Mouse (Mus musculus) right cerebral cortex, postnatal 4 days (tissue): ENCODE data around the gene 4930402F06Rik.

Experiments
- DNase-seq: peaks from one replicate; pipeline ENCODE4 v3.0.0-alpha.2; 2022

4930402F06Rik gene

GRCm38 (mm10) chr2:35337419-35337818, 59.6 kb downstream of the 4930402F06Rik start:
- no peak for DNase-seq

DNA sequence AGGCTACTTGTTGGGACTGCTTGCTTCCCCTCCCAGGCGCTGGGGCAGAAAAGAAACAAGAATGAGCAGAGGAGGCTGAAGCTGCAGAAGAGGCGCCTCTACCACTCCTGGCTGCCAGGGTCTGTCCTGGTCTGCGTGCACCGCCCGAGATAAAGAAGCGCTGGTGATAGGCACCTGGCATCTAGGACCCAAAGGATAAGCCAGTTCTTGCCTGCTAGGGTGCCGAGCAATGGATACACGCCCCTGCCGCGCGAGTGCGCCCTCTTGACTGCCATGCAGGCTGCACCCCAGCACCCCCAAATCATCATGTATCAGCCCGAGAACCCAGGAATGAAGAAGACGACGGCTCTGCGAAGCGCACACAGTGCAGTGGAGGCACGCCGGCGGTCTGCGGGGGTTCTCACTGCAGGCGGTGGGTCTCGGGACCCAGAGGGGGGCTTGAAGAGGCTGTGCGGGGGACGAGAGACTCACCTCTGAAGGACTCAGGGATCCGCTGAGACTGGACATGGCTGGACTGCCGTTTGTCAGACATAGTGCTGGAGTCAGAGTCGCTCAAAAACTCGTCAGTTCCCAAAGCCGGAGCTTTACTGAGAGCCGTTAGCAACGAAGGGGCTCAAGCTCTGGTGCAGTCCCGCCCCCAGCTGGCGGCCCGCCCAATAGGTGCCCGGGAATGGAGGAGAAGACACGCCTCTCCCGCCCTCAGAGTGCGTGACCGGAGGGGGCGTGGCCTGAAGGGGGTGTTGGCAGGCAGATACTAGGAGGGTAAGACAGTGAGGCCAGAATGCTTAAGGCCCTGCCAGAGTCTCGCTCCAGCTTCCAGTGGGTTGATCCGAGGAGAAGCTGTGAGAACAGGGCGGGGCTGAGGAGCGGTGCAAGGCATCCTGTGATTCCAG, 60.3 kb downstream of the 4930402F06Rik start, which contains the start of gene Stom:
TSS of gene Stom (minus strand) at position 589 of the 893 bp plus-strand sequence.
- DNase-seq, result peak; percentile 99

- DNase-seq, result no peak
Measured at GRCm38 (mm10) chr2:35335620-35336019, 61.4 kb downstream of the 4930402F06Rik start.

- DNase-seq, result no peak
Measured at GRCm38 (mm10) chr2:35333670-35334069, 63.3 kb downstream of the 4930402F06Rik start.

DNA sequence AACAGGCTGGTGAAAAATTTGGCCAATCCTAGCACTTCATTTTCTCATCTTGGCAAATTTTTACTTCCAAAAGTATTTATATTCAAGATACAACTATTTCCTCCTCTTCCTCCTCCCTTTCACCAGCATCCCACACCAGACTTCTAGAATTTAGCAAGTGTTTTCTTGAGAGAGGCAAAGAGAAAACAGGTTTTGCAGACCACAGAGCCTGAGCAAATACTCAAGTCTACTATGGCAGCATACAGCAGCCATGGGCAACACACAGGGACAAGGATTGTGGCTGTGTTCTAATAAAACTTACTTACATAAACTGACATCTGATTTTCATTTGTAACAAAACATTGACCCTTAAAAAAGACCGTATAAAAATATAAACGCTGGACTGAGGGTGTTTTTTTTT, 65.8 kb downstream of the 4930402F06Rik start:
- DNase-seq, result no peak

DNA sequence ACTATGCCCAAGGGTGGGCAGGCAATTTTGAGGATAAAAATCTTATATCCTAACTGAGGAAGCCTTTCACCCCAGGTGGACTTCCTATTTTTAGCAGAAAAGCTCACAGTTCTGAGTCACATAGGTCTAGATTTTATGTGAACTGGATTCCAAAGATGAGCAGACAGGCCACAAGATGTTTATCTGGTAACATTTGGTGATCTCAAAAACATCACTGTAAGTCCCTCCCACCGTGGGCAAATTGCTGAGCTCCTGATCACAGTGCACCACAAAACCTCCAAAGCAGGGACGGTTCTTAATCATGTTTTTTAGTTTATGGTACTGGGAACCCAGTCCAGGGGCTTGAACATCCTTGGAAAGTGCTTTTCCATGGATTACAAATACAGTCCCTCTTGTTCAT, 67.9 kb downstream of the 4930402F06Rik start:
- DNase-seq, result no peak

GRCm38 (mm10) chr2:35328064-35328792, 68.7 kb downstream of the 4930402F06Rik start:
- no peak for DNase-seq

- no peak for DNase-seq
Measured at GRCm38 (mm10) chr2:35327583-35327982, 69.4 kb downstream of the 4930402F06Rik start.

DNA sequence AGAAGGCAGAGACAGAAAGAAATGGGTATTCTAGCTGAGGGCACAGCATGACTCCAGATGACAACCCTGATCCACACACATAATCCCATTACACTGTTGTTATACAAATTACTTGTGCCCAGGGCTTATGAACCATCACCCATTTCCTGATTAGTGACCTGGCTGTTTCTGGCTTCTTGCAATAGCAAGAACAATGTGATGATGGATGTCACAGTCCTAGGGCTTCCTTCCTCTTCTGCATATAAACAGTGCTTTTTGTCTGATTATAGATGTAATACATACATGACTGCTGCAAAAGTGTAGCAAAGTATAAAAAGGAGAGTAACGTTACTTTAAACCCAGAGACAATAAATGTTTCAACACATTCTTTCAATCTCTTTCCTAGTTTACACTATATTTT, 70.0 kb downstream of the 4930402F06Rik start:
- DNase-seq, result no peak

GRCm38 (mm10) chr2:35325930-35326329, 71.0 kb downstream of the 4930402F06Rik start:
- no peak for DNase-seq
